Mouse (Mus musculus) midbrain, embryonic 13.5 days (tissue): Measurements from ENCODE around the gene Fxyd5. TPM values are rescaled to one million over a fixed set of nuclear protein-coding genes. Genes with fewer than 3 reads are reported as not detected.

Source experiments
- ATAC-seq: fragments of 200-750 bp; cut with Nextera tagmentation; 2 replicates; pipeline ENCODE4 v1.8.0; 2017; ENCODE audit warnings: mild to moderate bottlenecking, moderate TSS enrichment, moderate library complexity
- H3K27ac ChIP-seq: fragments of 300-500 bp; sonication (generic); 2 replicates; pipeline ENCODE4 v1.5.1; 2015; ENCODE audit warnings: inconsistent platforms, mild to moderate bottlenecking, moderate library complexity
- H3K27me3 ChIP-seq: fragments of 300-500 bp; sonication (generic); 2 replicates; pipeline ENCODE4 v1.6.1; 2015; ENCODE audit warnings: mild to moderate bottlenecking, inconsistent platforms
- H3K36me3 ChIP-seq: fragments of 300-500 bp; sonication (generic); 2 replicates; pipeline ENCODE4 v1.6.1; 2015; ENCODE audit warnings: mild to moderate bottlenecking, inconsistent platforms
- H3K4me1 ChIP-seq: fragments of 300-500 bp; sonication (generic); replicated peaks from 2 replicates; pipeline ENCODE4 v1.6.1; 2015; ENCODE audit warnings: inconsistent platforms
- H3K4me2 ChIP-seq: fragments of 300-500 bp; sonication (generic); replicated peaks from 2 replicates; pipeline ENCODE4 v1.6.1; 2015; ENCODE audit warnings: moderate library complexity, mild to moderate bottlenecking, inconsistent platforms
- H3K4me3 ChIP-seq: fragments of 300-500 bp; sonication (generic); replicated peaks from 2 replicates; pipeline ENCODE4 v1.5.1; 2015; ENCODE audit warnings: mild to moderate bottlenecking, inconsistent platforms
- H3K9ac ChIP-seq: fragments of 300-500 bp; sonication (generic); replicated peaks from 2 replicates; pipeline ENCODE4 v1.6.1; 2015; ENCODE audit warnings: mild to moderate bottlenecking, inconsistent platforms
- H3K9me3 ChIP-seq: fragments of 300-500 bp; sonication (generic); 2 replicates; pipeline ENCODE4 v1.6.1; 2016; ENCODE audit warnings: mild to moderate bottlenecking, inconsistent platforms
- WGBS: fragments of 180-500 bp; shearing (Covaris S2); methylation state at CpG from one replicate; pipeline ENCODE4 v1.1.7; 2015; 5-methylcytosine and 5-hydroxymethylcytosine counted together
- polyA plus RNA-seq: library from polyadenylated mRNA; unstranded; fragments of >200 nt; fragmentation: Nextera tagmentation; extraction: Ambion mirVana; gene quantifications from 2 replicates; pipeline ENCODE4 v1.2.1, GENCODE M21; 2015

Fxyd5 gene
- polyA plus RNA-seq, 1 experiment from 2014 or later = 11.7 TPM

GRCm38 (mm10) chr7:31059919-31060620 is 17.8 kb upstream of the Fxyd5 start:
- 60% methylated on average over 11 of the region's 11 CpGs for WGBS
- peaks cover 6% of the 10 kb centered on the region for H3K4me1 ChIP-seq
- no peaks in the 10 kb centered on the region for H3K36me3 ChIP-seq
- no peaks in the 10 kb centered on the region for H3K9me3 ChIP-seq
- no peak overlapping the region for H3K4me3 ChIP-seq
- no peak overlapping the region for H3K9ac ChIP-seq
- H3K27ac ChIP-seq = peak overlapping the region; percentile 9; the same call in 1 of the 2 replicates
- no peak overlapping the region for H3K4me2 ChIP-seq
- 0 out of 2 replicates have a peak, but pooled peaks cover 3% of the 10 kb centered on the region for H3K27me3 ChIP-seq
- ATAC-seq = no peak

- peak; percentile 70 for ATAC-seq
- Histone ChIP-seq H3K9me3 (no peaks in the 10 kb centered on the region), H3K4me3 (no peak within 1 kb of the TSS), H3K36me3 (no peaks in the 10 kb centered on the region), H3K27ac (peak within 1 kb of the TSS; percentile 9; the same call in 1 of the 2 replicates), H3K4me2 (no peak within 1 kb of the TSS), H3K4me1 (peaks cover 12% of the 10 kb centered on the region), H3K9ac (no peak within 1 kb of the TSS), H3K27me3 (peaks cover 11% of the 10 kb centered on the region)
- WGBS = 2% methylated on average over 2 of the region's 2 CpGs
Measured at GRCm38 (mm10) chr7:31059108-31059507, 16.8 kb upstream of the Fxyd5 start, which contains the start of gene Lgi4. Lgi4 (plus strand) TSS chr7:31059342.

- Histone ChIP-seq H3K36me3 (no peaks in the 10 kb centered on the region), H3K4me2 (no peak overlapping the region), H3K4me1 (peaks cover 12% of the 10 kb centered on the region), H3K27ac (no peak overlapping the region), H3K27me3 (peaks cover 20% of the 10 kb centered on the region), H3K9ac (no peak overlapping the region), H3K9me3 (no peaks in the 10 kb centered on the region), H3K4me3 (no peak overlapping the region)
- WGBS = 88% methylated on average over 6 of the region's 6 CpGs
- ATAC-seq = no peak
Measured at GRCm38 (mm10) chr7:31058211-31058610, 15.9 kb upstream of the Fxyd5 start.

GRCm38 (mm10) chr7:31057730-31058129 is 15.4 kb upstream of the Fxyd5 start:
- no peak for ATAC-seq
- Histone ChIP-seq H3K9ac (no peak overlapping the region), H3K4me1 (peaks cover 17% of the 10 kb centered on the region), H3K9me3 (no peaks in the 10 kb centered on the region), H3K27ac (no peak overlapping the region), H3K27me3 (peaks cover 25% of the 10 kb centered on the region), H3K4me3 (no peak overlapping the region), H3K36me3 (no peaks in the 10 kb centered on the region), H3K4me2 (no peak overlapping the region)
- 74% methylated on average over 5 of the region's 5 CpGs for WGBS

- 84% methylated on average over 2 of the region's 2 CpGs for WGBS
- no peak for ATAC-seq
Measured at GRCm38 (mm10) chr7:31057071-31057470, 14.8 kb upstream of the Fxyd5 start, which contains the start of gene Fxyd1. Fxyd1 (minus strand) TSS chr7:31057199.

GRCm38 (mm10) chr7:31056448-31056847 is 14.2 kb upstream of the Fxyd5 start:
- Histone ChIP-seq H3K4me2 (no peak overlapping the region), H3K4me3 (no peak overlapping the region), H3K4me1 (peaks cover 29% of the 10 kb centered on the region), H3K9me3 (no peaks in the 10 kb centered on the region), H3K36me3 (no peaks in the 10 kb centered on the region), H3K27me3 (peaks cover 38% of the 10 kb centered on the region), H3K9ac (no peak overlapping the region), H3K27ac (no peak overlapping the region)
- ATAC-seq = no peak
- WGBS = 79% methylated on average over 7 of the region's 7 CpGs

More at GRCm38 (mm10) chr7:31057071-31057470, 14.8 kb upstream of the Fxyd5 start, which contains the start of gene Fxyd1:
- no peaks in the 10 kb centered on the region for H3K36me3 ChIP-seq
- H3K4me1 ChIP-seq = peaks cover 23% of the 10 kb centered on the region
- no peak within 1 kb of the TSS for H3K4me2 ChIP-seq
- H3K27ac ChIP-seq = no peak within 1 kb of the TSS
- H3K4me3 ChIP-seq = no peak within 1 kb of the TSS
- H3K9me3 ChIP-seq = no peaks in the 10 kb centered on the region
- no peak within 1 kb of the TSS for H3K9ac ChIP-seq
- H3K27me3 ChIP-seq = peaks cover 32% of the 10 kb centered on the region

- no peak for ATAC-seq
- WGBS = 18% methylated on average over 4 of the region's 4 CpGs
Measured at GRCm38 (mm10) chr7:31055883-31056282, 13.6 kb upstream of the Fxyd5 start.

GRCm38 (mm10) chr7:31055354-31055824 is 13.1 kb upstream of the Fxyd5 start:
- Histone ChIP-seq H3K4me2 (no peak overlapping the region), H3K27ac (no peak overlapping the region), H3K4me1 (peaks cover 40% of the 10 kb centered on the region), H3K36me3 (no peaks in the 10 kb centered on the region), H3K4me3 (no peak overlapping the region), H3K9ac (no peak overlapping the region), H3K27me3 (peaks cover 48% of the 10 kb centered on the region), H3K9me3 (no peaks in the 10 kb centered on the region)
- ATAC-seq = no peak
- 4% methylated on average over 10 of the region's 10 CpGs for WGBS

More at GRCm38 (mm10) chr7:31055883-31056282, 13.6 kb upstream of the Fxyd5 start:
- H3K4me3 ChIP-seq = no peak overlapping the region
- peaks cover 35% of the 10 kb centered on the region for H3K4me1 ChIP-seq
- H3K9me3 ChIP-seq = no peaks in the 10 kb centered on the region
- H3K27ac ChIP-seq = no peak overlapping the region
- H3K27me3 ChIP-seq = peaks cover 44% of the 10 kb centered on the region
- H3K4me2 ChIP-seq = no peak overlapping the region
- H3K9ac ChIP-seq = no peak overlapping the region
- H3K36me3 ChIP-seq = no peaks in the 10 kb centered on the region

- H3K36me3 ChIP-seq = no peaks in the 10 kb centered on the region
- peaks cover 54% of the 10 kb centered on the region for H3K27me3 ChIP-seq
- H3K4me1 ChIP-seq = peaks cover 46% of the 10 kb centered on the region
- no peaks in the 10 kb centered on the region for H3K9me3 ChIP-seq
- H3K9ac ChIP-seq = 0 out of 2 replicates have a peak overlapping the region, but pooled peaks have one; percentile 28
- 41% methylated on average over 11 of the region's 11 CpGs for WGBS
- no peak overlapping the region for H3K27ac ChIP-seq
- no peak for ATAC-seq
- no peak overlapping the region for H3K4me2 ChIP-seq
- H3K4me3 ChIP-seq = no peak overlapping the region
Measured at GRCm38 (mm10) chr7:31054661-31055320, 12.5 kb upstream of the Fxyd5 start.

GRCm38 (mm10) chr7:31053882-31054447 is 11.7 kb upstream of the Fxyd5 start:
- Histone ChIP-seq H3K4me1 (peaks cover 54% of the 10 kb centered on the region), H3K9me3 (no peaks in the 10 kb centered on the region), H3K27me3 (peaks cover 62% of the 10 kb centered on the region), H3K4me2 (no peak overlapping the region), H3K36me3 (no peaks in the 10 kb centered on the region), H3K9ac (no peak overlapping the region), H3K27ac (no peak overlapping the region), H3K4me3 (no peak overlapping the region)
- WGBS = 27% methylated on average over 10 of the region's 10 CpGs
- ATAC-seq = no peak

GRCm38 (mm10) chr7:31052636-31053434 is 10.6 kb upstream of the Fxyd5 start:
- no peak overlapping the region; the same call in 1 of the 2 replicates for H3K9ac ChIP-seq

More at GRCm38 (mm10) chr7:31052636-31053434, 10.6 kb upstream of the Fxyd5 start:
- H3K4me3 ChIP-seq = peak overlapping the region; percentile 40
- no peak overlapping the region for H3K27ac ChIP-seq
- H3K9me3 ChIP-seq = no peaks in the 10 kb centered on the region
- peak overlapping the region; percentile 61 for H3K4me2 ChIP-seq
- H3K27me3 ChIP-seq = peaks cover 66% of the 10 kb centered on the region
- no peak for ATAC-seq
- WGBS = 1% methylated on average over 34 of the region's 34 CpGs
- H3K4me1 ChIP-seq = peaks cover 54% of the 10 kb centered on the region
- no peaks in the 10 kb centered on the region for H3K36me3 ChIP-seq
